Mouse (Mus musculus): Measurements from ENCODE around the gene Tsga13. TPM values are rescaled to one million over a fixed set of nuclear protein-coding genes. Genes with fewer than 3 reads are reported as not detected.

Tsga13 gene
- total RNA-seq, 2 experiments from 2014 or later: 0.43 TPM; not detected in 1

GRCm38 (mm10) chr6:30865031-30865678, 50.2 kb downstream of the Tsga13 start:
- DNase-seq (ENCODE audit: low spot score in 2 of 2): no peak

DNA sequence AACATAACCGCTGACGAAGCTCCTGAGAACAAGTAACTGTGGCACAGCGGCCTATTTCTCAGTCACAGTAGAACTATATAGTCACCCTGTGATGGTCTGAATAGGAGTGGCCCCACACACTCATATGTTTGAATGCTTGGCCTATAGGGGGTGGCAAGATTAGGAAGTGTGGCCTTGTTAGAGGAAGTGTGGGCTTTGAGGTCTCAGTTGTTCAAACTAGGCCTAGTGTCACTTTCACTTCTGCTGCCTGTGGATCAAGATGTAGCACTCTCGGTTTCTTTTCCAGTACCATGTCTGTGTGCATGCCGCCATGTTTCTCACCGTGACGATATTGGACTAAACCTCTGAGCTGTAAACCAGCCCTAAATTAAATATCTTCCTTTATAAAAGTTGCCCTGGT, 59.4 kb downstream of the Tsga13 start:
- DNase-seq (ENCODE audit: low spot score in 2 of 2): no peak

DNA sequence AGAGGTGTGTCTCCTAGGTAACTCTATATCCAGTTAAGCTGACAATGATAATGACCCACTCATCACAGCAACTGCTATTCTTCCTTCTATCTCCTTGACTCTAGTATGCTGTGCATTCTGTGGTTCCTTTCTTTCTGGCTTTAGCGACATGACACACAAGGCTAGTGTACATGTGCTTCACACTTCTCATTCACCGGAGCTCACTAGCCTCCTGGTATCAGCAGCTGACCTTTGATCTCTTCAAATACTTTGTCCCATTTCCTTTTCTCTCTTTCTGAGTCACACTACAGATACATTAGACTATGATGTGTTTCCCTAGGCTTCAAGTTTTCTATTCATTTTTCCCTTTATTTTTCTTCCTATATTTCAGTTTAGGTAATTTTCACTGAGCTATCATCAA, 60.2 kb downstream of the Tsga13 start:
- DNase-seq (ENCODE audit: low spot score in 2 of 2): no peak

- no peak for DNase-seq (ENCODE audit: low spot score in 2 of 2)
These were observed 65.6 kb downstream of the Tsga13 start for GRCm38 (mm10) chr6:30849818-30850217.

Other genes with a start within 250 kb of the Tsga13 start
- 1 to 10 TPM; 5.7 to 7.0 TPM for gene Cep41, start 221.8 kb downstream of the Tsga13 start, total RNA-seq (2021)
- 10 to 100 TPM; 77.2 to 86.6 TPM for gene Mest, start 192.0 kb downstream of the Tsga13 start, total RNA-seq (2021)
- 10 to 100 TPM; 49.1 to 53.2 TPM for gene Copg2, start 18.8 kb downstream of the Tsga13 start, total RNA-seq (2021)
- gene Klf14, start 43.5 kb upstream of the Tsga13 start, total RNA-seq (2021): under 1 TPM; 0.45 to 0.82 TPM